Mouse (Mus musculus) T-helper 2 cell (primary cell): ENCODE results near the gene Gnat1.

Experiments
- in situ Hi-C: fragments of 300-600 bp; cut with MboI, MseI; formaldehyde crosslinking; loops from one replicate; pipeline ENCODE4 v1.15.1; 2025; ENCODE audit warnings: high pct_unique_total_duplicates

Gnat1 gene

GRCm38 (mm10) chr9:107646975-107647374 lies 32.5 kb downstream of the Gnat1 start:
- in situ Hi-C loops = no loop called here

- in situ Hi-C loops = no loop called here
These were observed 33.9 kb downstream of the Gnat1 start for GRCm38 (mm10) chr9:107645577-107645976.

- in situ Hi-C loops = no loop called here
These were observed 34.4 kb downstream of the Gnat1 start for GRCm38 (mm10) chr9:107645153-107645510.

GRCm38 (mm10) chr9:107644495-107645152 lies 34.9 kb downstream of the Gnat1 start:
- in situ Hi-C loops = loop anchor here (5.0 kb wide), 1 partner anchor 37 kb away; the partner anchor contains the start of gene Sema3b

GRCm38 (mm10) chr9:107643544-107644214 lies 35.8 kb downstream of the Gnat1 start:
- in situ Hi-C loops = loop anchor here (5.0 kb wide), 1 partner anchor 36 kb away; the partner anchor contains the start of gene Sema3b

GRCm38 (mm10) chr9:107641666-107642065 lies 37.8 kb downstream of the Gnat1 start:
- in situ Hi-C loops = loop anchor here (5.0 kb wide), 1 partner anchor 34 kb away; the partner anchor contains the start of gene Sema3b

GRCm38 (mm10) chr9:107640257-107640772 lies 39.2 kb downstream of the Gnat1 start:
- in situ Hi-C loops = loop anchor here (5.0 kb wide), 1 partner anchor 33 kb away; the partner anchor contains the start of gene Sema3b

- in situ Hi-C loops = no loop called here
These were observed 42.4 kb downstream of the Gnat1 start for GRCm38 (mm10) chr9:107637070-107637469.

GRCm38 (mm10) chr9:107635279-107636028 lies 44.1 kb downstream of the Gnat1 start, which contains the start of gene Gnai2:
TSS of gene Gnai2 (minus strand) at chr9:107635367.
- in situ Hi-C loops = no loop called here

GRCm38 (mm10) chr9:107634406-107635278 lies 44.9 kb downstream of the Gnat1 start:
- in situ Hi-C loops = no loop called here

GRCm38 (mm10) chr9:107633661-107634405 lies 45.7 kb downstream of the Gnat1 start:
- in situ Hi-C loops = no loop called here

GRCm38 (mm10) chr9:107633091-107633660 lies 46.3 kb downstream of the Gnat1 start:
- in situ Hi-C loops = no loop called here

GRCm38 (mm10) chr9:107632478-107632877 lies 47.0 kb downstream of the Gnat1 start:
- in situ Hi-C loops = no loop called here

- in situ Hi-C loops = no loop called here
These were observed 47.7 kb downstream of the Gnat1 start for GRCm38 (mm10) chr9:107631861-107632260.

GRCm38 (mm10) chr9:107631311-107631826 lies 48.1 kb downstream of the Gnat1 start:
- in situ Hi-C loops = no loop called here

- in situ Hi-C loops = no loop called here
These were observed 48.9 kb downstream of the Gnat1 start for GRCm38 (mm10) chr9:107630576-107630975.

GRCm38 (mm10) chr9:107629901-107630425 lies 49.5 kb downstream of the Gnat1 start:
- in situ Hi-C loops = no loop called here

GRCm38 (mm10) chr9:107629411-107629730 lies 50.1 kb downstream of the Gnat1 start:
- in situ Hi-C loops = no loop called here

- in situ Hi-C loops = no loop called here
These were observed 50.6 kb downstream of the Gnat1 start for GRCm38 (mm10) chr9:107628721-107629410.
